Mouse (Mus musculus) cerebellum, adult 2 months (tissue): ENCODE results near the gene Chd2.

Experiments
- CTCF ChIP-seq: fragments of 200-500 bp; IDR thresholded peaks from 2 replicates; pipeline ENCODE4 v1.5.1; 2011; ENCODE audit warnings: low read depth, mild to moderate bottlenecking, control low read depth, low read length, moderate library complexity, borderline replicate concordance; ENCODE audit not compliant: insufficient read depth
- POLR2A ChIP-seq: fragments of 200-500 bp; IDR thresholded peaks from 2 replicates; pipeline ENCODE4 v1.6.1; 2011; ENCODE audit warnings: low read length, control low read depth, borderline replicate concordance; ENCODE audit not compliant: insufficient read depth

DNA sequence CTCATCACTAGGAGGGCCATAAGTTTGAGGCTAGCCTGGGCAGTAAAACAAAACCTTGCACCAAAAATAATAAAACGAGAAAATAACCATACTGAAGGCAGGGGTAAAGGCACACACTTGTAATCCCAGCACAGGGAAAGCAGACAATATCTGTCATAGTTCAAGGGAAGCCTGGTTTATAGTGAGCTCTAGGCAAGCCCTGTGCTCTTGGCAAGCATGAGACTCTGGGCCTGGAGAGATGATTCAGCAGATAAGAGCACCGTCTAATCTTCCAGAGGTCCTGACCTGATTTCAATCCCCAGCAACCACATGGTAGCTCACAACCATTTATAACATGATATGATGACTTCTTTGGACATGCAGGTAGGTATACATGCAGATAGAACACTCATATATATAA, 29.2 kb downstream of the Chd2 start:
- TF ChIP-seq CTCF (no peak), POLR2A (no peak)
